Mouse (Mus musculus) liver, postnatal 0 days (tissue): ENCODE measurements at regions not wholly inside any gene's neighbourhood (a gene's known extent, or its start where the extent isn't known, plus 50 kb on each side); places are given as distances from the start of the nearest gene placed in this dataset.

Experiments used
- ATAC-seq: fragments of 200-750 bp; cut with Nextera tagmentation; 2 replicates; pipeline ENCODE4 v1.8.0; 2017; ENCODE audit warnings: mild to moderate bottlenecking, moderate library complexity
- DNase-seq: peaks from one replicate; pipeline ENCODE4 v3.0.0-alpha.2; 2016
- H3K27ac ChIP-seq: fragments of 300-500 bp; sonication (generic); 2 replicates; pipeline ENCODE4 v1.5.1; 2014; ENCODE audit warnings: antibody characterized with exemption, moderate library complexity, mild to moderate bottlenecking, low read depth
- H3K27me3 ChIP-seq: fragments of 300-500 bp; sonication (generic); 2 replicates; pipeline ENCODE4 v1.6.1; 2014; ENCODE audit warnings: low read length, control low read depth, mixed read lengths; ENCODE audit not compliant: insufficient read depth
- H3K36me3 ChIP-seq: fragments of 300-500 bp; sonication (generic); replicated peaks from 2 replicates; pipeline ENCODE4 v1.6.1; 2014; ENCODE audit warnings: mild to moderate bottlenecking, control low read depth, low read length, moderate library complexity, mixed read lengths; ENCODE audit not compliant: insufficient read depth
- H3K4me1 ChIP-seq: fragments of 300-500 bp; sonication (generic); 2 replicates; pipeline ENCODE4 v1.6.1; 2014; ENCODE audit warnings: antibody characterized with exemption, mild to moderate bottlenecking, control low read depth; ENCODE audit not compliant: insufficient read depth
- H3K4me2 ChIP-seq: fragments of 300-500 bp; sonication (generic); 2 replicates; pipeline ENCODE4 v1.6.1; 2014; ENCODE audit warnings: low read depth, mild to moderate bottlenecking, low read length, moderate library complexity, mixed read lengths
- H3K4me3 ChIP-seq: fragments of 300-500 bp; sonication (generic); 2 replicates; pipeline ENCODE4 v1.5.1; 2014; ENCODE audit warnings: low read depth, low read length
- H3K9ac ChIP-seq: fragments of 300-500 bp; sonication (generic); replicated peaks from 2 replicates; pipeline ENCODE4 v1.6.1; 2014; ENCODE audit warnings: mild to moderate bottlenecking, moderate library complexity
- H3K9me3 ChIP-seq: fragments of 300-500 bp; sonication (generic); 2 replicates; pipeline ENCODE4 v1.6.1; 2016; ENCODE audit warnings: mild to moderate bottlenecking, control low read depth, low read length, mixed read lengths
- CTCF ChIP-seq: sonication (generic); IDR thresholded peaks from 2 replicates; pipeline ENCODE4 v1.5.1; 2016; ENCODE audit warnings: antibody characterized with exemption, low read depth
- EP300 ChIP-seq: IDR thresholded peaks from 2 replicates; pipeline ENCODE4 v1.6.1; 2016; ENCODE audit warnings: antibody characterized with exemption, low read depth, mild to moderate bottlenecking
- WGBS: fragments of 180-500 bp; shearing (Covaris S2); extraction: QIAGEN DNeasy Blood & Tissue Kit; methylation state at CpG from one replicate; pipeline ENCODE4 v1.1.7; 2014; ENCODE audit not compliant: insufficient replicate concordance; 5-methylcytosine and 5-hydroxymethylcytosine counted together

GRCm38 (mm10) chr1:122607309-122607708 lies 1039.5 kb upstream of the Ddx18 start:
- TF ChIP-seq EP300 (no peak), CTCF (no peak)
- Histone ChIP-seq H3K9ac (no peak overlapping the region), H3K27ac (no peak overlapping the region), H3K4me1 (no peaks in the 10 kb centered on the region), H3K4me3 (no peak overlapping the region), H3K9me3 (no peaks in the 10 kb centered on the region), H3K4me2 (no peak overlapping the region), H3K27me3 (no peaks in the 10 kb centered on the region), H3K36me3 (no peaks in the 10 kb centered on the region)
- DNase-seq (no peak), ATAC-seq (no peak)
- WGBS, result 63% methylated on average over 3 of the region's 3 CpGs

GRCm38 (mm10) chr1:122575954-122576353 lies 1008.2 kb upstream of the Ddx18 start:
- ATAC-seq, result no peak
- WGBS, result 65% methylated on average over 4 of the region's 4 CpGs
- H3K4me2 ChIP-seq, result no peak overlapping the region
- no peaks in the 10 kb centered on the region for H3K9me3 ChIP-seq
- H3K9ac ChIP-seq, result no peak overlapping the region
- H3K36me3 ChIP-seq, result no peaks in the 10 kb centered on the region
- no peaks in the 10 kb centered on the region for H3K4me1 ChIP-seq
- no peak overlapping the region for H3K27ac ChIP-seq
- no peak overlapping the region for H3K4me3 ChIP-seq
- DNase-seq, result no peak
- H3K27me3 ChIP-seq, result no peaks in the 10 kb centered on the region
- TF ChIP-seq CTCF (no peak), EP300 (no peak)

GRCm38 (mm10) chr1:122551596-122551995 lies 983.8 kb upstream of the Ddx18 start:
- no peak for ATAC-seq
- TF ChIP-seq EP300 (no peak), CTCF (no peak)
- H3K4me3 ChIP-seq, result no peak overlapping the region
- 78% methylated on average over 1 of the region's 1 CpGs for WGBS
- no peaks in the 10 kb centered on the region for H3K9me3 ChIP-seq
- no peaks in the 10 kb centered on the region for H3K36me3 ChIP-seq
- no peaks in the 10 kb centered on the region for H3K4me1 ChIP-seq
- no peak overlapping the region for H3K27ac ChIP-seq
- H3K27me3 ChIP-seq, result no peaks in the 10 kb centered on the region
- DNase-seq, result no peak
- H3K9ac ChIP-seq, result no peak overlapping the region
- H3K4me2 ChIP-seq, result no peak overlapping the region

- no peaks in the 10 kb centered on the region for H3K4me1 ChIP-seq
- no peak overlapping the region for H3K4me2 ChIP-seq
- TF ChIP-seq EP300 (no peak), CTCF (no peak)
- no peaks in the 10 kb centered on the region for H3K36me3 ChIP-seq
- WGBS, result 61% methylated on average over 2 of the region's 2 CpGs
- H3K9me3 ChIP-seq, result peaks cover 3% of the 10 kb centered on the region; the same call in 1 of the 2 replicates
- no peak overlapping the region for H3K4me3 ChIP-seq
- DNase-seq, result no peak
- no peaks in the 10 kb centered on the region for H3K27me3 ChIP-seq
- H3K9ac ChIP-seq, result no peak overlapping the region
- no peak for ATAC-seq
- H3K27ac ChIP-seq, result no peak overlapping the region
These were observed 941.8 kb upstream of the Ddx18 start for GRCm38 (mm10) chr1:122509580-122509979.

- DNase-seq, result no peak
- TF ChIP-seq CTCF, result no peak
- TF ChIP-seq EP300, result no peak
- 52% methylated on average over 4 of the region's 4 CpGs for whole genome bisulfite sequencing
These were observed 933.9 kb upstream of the Ddx18 start for GRCm38 (mm10) chr1:122501707-122502106.

GRCm38 (mm10) chr1:122478003-122478402 lies 910.2 kb upstream of the Ddx18 start:
- Histone ChIP-seq H3K4me3 (no peak overlapping the region), H3K9me3 (no peaks in the 10 kb centered on the region), H3K9ac (no peak overlapping the region), H3K4me1 (no peaks in the 10 kb centered on the region), H3K4me2 (no peak overlapping the region), H3K27me3 (no peaks in the 10 kb centered on the region), H3K27ac (no peak overlapping the region), H3K36me3 (no peaks in the 10 kb centered on the region)
- 61% methylated on average over 1 of the region's 1 CpGs for WGBS
- DNase-seq (no peak), ATAC-seq (no peak)
- TF ChIP-seq CTCF (no peak), EP300 (no peak)

More at GRCm38 (mm10) chr1:122501707-122502106, 933.9 kb upstream of the Ddx18 start:
- no peaks in the 10 kb centered on the region for H3K36me3 ChIP-seq
- no peak overlapping the region for H3K4me2 ChIP-seq
- no peaks in the 10 kb centered on the region for H3K4me1 ChIP-seq
- no peaks in the 10 kb centered on the region for H3K27me3 ChIP-seq
- ATAC-seq, result no peak
- no peak overlapping the region for H3K27ac ChIP-seq
- no peak overlapping the region for H3K9ac ChIP-seq
- H3K9me3 ChIP-seq, result no peaks in the 10 kb centered on the region
- no peak overlapping the region for H3K4me3 ChIP-seq

GRCm38 (mm10) chr1:122463931-122464330 lies 896.1 kb upstream of the Ddx18 start:
- Histone ChIP-seq H3K27me3 (no peaks in the 10 kb centered on the region), H3K4me3 (no peak overlapping the region), H3K27ac (no peak overlapping the region), H3K9me3 (no peaks in the 10 kb centered on the region), H3K36me3 (no peaks in the 10 kb centered on the region), H3K9ac (no peak overlapping the region), H3K4me1 (no peaks in the 10 kb centered on the region), H3K4me2 (no peak overlapping the region)
- no peak for ATAC-seq
- no peak for TF ChIP-seq CTCF
- no peak for TF ChIP-seq EP300
- WGBS, result 65% methylated on average over 3 of the region's 3 CpGs
- no peak for DNase-seq
